Mouse (Mus musculus) forebrain, embryonic 16.5 days (tissue): ENCODE results near the gene Lgr4. TPM values are rescaled to one million over a fixed set of nuclear protein-coding genes. Genes with fewer than 3 reads are reported as not detected.

Source experiments
- ATAC-seq: fragments of 200-750 bp; cut with Nextera tagmentation; 2 replicates; pipeline ENCODE4 v1.8.0; 2017; ENCODE audit warnings: mild to moderate bottlenecking, moderate library complexity
- H3K27ac ChIP-seq: fragments of 300-500 bp; sonication (generic); 2 replicates; pipeline ENCODE4 v1.5.1; 2014; ENCODE audit warnings: low read length, control low read depth
- H3K27me3 ChIP-seq: fragments of 300-500 bp; sonication (generic); replicated peaks from 2 replicates; pipeline ENCODE4 v1.6.1; 2014; ENCODE audit warnings: low read length; ENCODE audit not compliant: control insufficient read depth, insufficient read depth
- H3K36me3 ChIP-seq: fragments of 300-500 bp; sonication (generic); 2 replicates; pipeline ENCODE4 v1.6.1; 2014; ENCODE audit not compliant: control insufficient read depth, insufficient read depth
- H3K4me1 ChIP-seq: fragments of 300-500 bp; sonication (generic); replicated peaks from 2 replicates; pipeline ENCODE4 v1.6.1; 2014; ENCODE audit warnings: low read length; ENCODE audit not compliant: control insufficient read depth, insufficient read depth
- H3K4me2 ChIP-seq: fragments of 300-500 bp; sonication (generic); 2 replicates; pipeline ENCODE4 v1.6.1; 2014; ENCODE audit warnings: mild to moderate bottlenecking, low read length, control low read depth
- H3K4me3 ChIP-seq: fragments of 300-500 bp; sonication (generic); replicated peaks from 2 replicates; pipeline ENCODE4 v1.5.1; 2014; ENCODE audit warnings: mild to moderate bottlenecking, low read length, control low read depth
- H3K9ac ChIP-seq: fragments of 300-500 bp; sonication (generic); replicated peaks from 2 replicates; pipeline ENCODE4 v1.6.1; 2014; ENCODE audit warnings: low read depth, low read length, control low read depth
- H3K9me3 ChIP-seq: fragments of 300-500 bp; sonication (generic); 2 replicates; pipeline ENCODE4 v1.6.1; 2016; ENCODE audit warnings: low read length; ENCODE audit not compliant: control insufficient read depth
- WGBS: fragments of 180-500 bp; shearing (Covaris S2); extraction: QIAGEN DNeasy Blood & Tissue Kit; methylation state at CpG from one replicate; pipeline ENCODE4 v1.1.7; 2014; 5-methylcytosine and 5-hydroxymethylcytosine counted together
- polyA plus RNA-seq: library from polyadenylated mRNA; unstranded; fragments of >200 nt; fragmentation: Nextera tagmentation; extraction: Ambion mirVana; gene quantifications from 2 replicates; pipeline ENCODE4 v1.2.1, GENCODE M21; 2015

Gene Lgr4
- polyA plus RNA-seq, 1 experiment from 2014 or later = 3.6 TPM

DNA sequence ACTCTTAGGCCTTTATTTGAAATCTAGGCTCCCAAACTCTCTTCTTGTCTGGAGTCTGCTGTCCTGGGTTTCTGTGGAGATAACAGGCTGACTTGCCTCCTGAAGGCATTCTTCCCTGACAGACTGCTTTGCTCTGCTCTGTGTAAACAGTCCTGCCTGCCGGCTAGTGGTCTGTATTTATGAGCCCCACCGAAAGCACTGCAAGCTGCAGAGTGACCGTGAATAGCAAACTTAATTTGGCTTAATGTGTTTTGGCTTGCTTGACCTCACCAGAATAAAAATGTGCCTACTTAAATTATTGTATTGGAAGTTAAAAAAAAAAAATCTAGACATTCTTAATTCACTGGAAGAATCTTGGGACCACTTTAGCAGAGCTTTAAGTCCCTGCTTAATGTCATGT lies 71.7 kb downstream of the Lgr4 start:
- H3K4me3 ChIP-seq = no peak overlapping the region
- peaks cover 24% of the 10 kb centered on the region for H3K27me3 ChIP-seq
- WGBS = 3% methylated on average over 3 of the region's 3 CpGs
- H3K4me1 ChIP-seq = 0 out of 2 replicates have a peak, but pooled peaks cover 2% of the 10 kb centered on the region
- ATAC-seq = no peak
- no peaks in the 10 kb centered on the region for H3K36me3 ChIP-seq
- H3K9ac ChIP-seq = no peak overlapping the region
- no peak overlapping the region for H3K27ac ChIP-seq
- no peak overlapping the region for H3K4me2 ChIP-seq
- H3K9me3 ChIP-seq = no peaks in the 10 kb centered on the region

DNA sequence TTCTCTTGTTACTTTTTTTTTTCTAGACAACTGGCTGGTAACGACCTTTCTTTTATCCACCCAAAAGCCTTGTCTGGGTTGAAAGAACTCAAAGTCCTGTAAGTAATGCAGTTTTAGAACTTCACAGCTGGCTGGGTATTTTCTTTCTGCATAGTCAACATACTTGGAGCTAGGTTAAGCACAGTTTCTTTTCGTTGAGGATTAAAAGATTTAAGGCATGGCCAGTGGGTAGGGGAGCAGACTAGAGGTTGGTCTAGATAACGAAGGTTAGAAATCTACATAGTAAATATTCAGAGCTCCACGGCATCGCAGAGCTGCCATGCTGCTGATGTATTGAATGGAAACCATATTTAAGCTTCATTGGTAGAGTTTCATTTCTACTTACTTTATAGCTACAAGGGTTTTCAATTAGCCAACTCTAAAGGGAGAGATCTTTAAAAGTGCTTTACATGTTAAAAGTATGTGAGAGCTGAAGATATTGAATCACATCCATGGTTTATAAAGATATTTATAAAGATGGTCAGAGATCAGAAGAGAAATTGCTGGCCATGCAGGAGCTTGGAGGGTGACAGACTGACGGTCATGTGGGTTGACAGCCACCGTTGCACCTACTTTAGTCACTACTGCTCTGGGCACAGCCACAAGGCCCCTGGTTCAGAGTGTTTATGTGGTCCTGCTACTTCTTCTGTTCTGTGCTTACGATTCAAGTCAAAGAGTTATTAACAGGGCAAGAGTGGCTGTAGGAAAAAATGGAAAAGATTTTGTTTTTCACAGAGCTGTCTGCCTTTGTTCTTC lies 72.4 kb downstream of the Lgr4 start:
- no peaks in the 10 kb centered on the region for H3K9me3 ChIP-seq
- peaks cover 24% of the 10 kb centered on the region for H3K27me3 ChIP-seq
- WGBS = 31% methylated on average over 8 of the region's 8 CpGs
- no peak overlapping the region for H3K27ac ChIP-seq
- H3K4me2 ChIP-seq = no peak overlapping the region
- H3K36me3 ChIP-seq = no peaks in the 10 kb centered on the region
- no peak for ATAC-seq
- no peak overlapping the region for H3K9ac ChIP-seq
- 0 out of 2 replicates have a peak, but pooled peaks cover 2% of the 10 kb centered on the region for H3K4me1 ChIP-seq
- no peak overlapping the region for H3K4me3 ChIP-seq

GRCm38 (mm10) chr2:109991754-109992153 lies 74.3 kb downstream of the Lgr4 start:
- peaks cover 21% of the 10 kb centered on the region for H3K27me3 ChIP-seq
- H3K4me1 ChIP-seq = 0 out of 2 replicates have a peak, but pooled peaks cover 2% of the 10 kb centered on the region
- no peak overlapping the region for H3K27ac ChIP-seq
- no peaks in the 10 kb centered on the region for H3K36me3 ChIP-seq
- 83% methylated on average over 1 of the region's 1 CpGs for WGBS
- no peaks in the 10 kb centered on the region for H3K9me3 ChIP-seq
- no peak overlapping the region for H3K4me3 ChIP-seq
- ATAC-seq = no peak
- no peak overlapping the region for H3K4me2 ChIP-seq
- H3K9ac ChIP-seq = no peak overlapping the region

DNA sequence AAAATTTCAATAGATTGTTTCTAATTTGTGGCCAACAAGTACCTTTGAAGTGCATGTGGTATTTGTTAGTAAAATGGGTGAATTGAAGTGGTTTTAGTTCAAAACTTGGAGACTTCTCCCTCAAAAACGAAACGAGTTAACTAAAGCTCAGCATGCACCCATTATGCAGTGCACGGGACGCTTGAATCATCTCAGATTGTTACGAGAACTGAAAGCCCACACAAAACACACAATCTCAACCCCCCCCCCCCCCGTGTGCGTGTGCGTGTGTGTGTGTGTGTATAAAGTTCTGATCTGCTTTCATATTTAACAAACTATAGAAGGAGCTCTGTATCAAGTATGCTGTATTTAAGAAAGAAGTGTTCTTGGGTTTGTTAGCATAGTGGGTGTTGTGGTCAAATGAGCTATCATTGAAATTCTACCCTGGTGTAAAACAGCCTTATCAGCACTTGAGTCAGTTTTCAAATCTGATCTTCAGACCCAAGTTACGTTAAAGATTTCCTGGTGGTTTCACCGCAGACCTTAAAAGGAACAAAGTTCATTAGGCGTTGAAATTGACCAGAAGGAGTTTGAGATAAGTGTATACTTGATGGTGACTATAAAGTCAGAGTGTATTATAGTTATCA lies 75.1 kb downstream of the Lgr4 start:
- H3K4me2 ChIP-seq = no peak overlapping the region
- no peak for ATAC-seq

GRCm38 (mm10) chr2:109993404-109993803 lies 76.0 kb downstream of the Lgr4 start:
- Histone ChIP-seq H3K27ac (no peak overlapping the region), H3K4me3 (no peak overlapping the region), H3K4me2 (no peak overlapping the region), H3K27me3 (peaks cover 19% of the 10 kb centered on the region), H3K36me3 (no peaks in the 10 kb centered on the region), H3K9ac (no peak overlapping the region), H3K9me3 (no peaks in the 10 kb centered on the region), H3K4me1 (0 out of 2 replicates have a peak, but pooled peaks cover 2% of the 10 kb centered on the region)
- no peak for ATAC-seq

More for the DNA sequence above, 75.1 kb downstream of the Lgr4 start:
- Histone ChIP-seq H3K4me1 (0 out of 2 replicates have a peak, but pooled peaks cover 2% of the 10 kb centered on the region), H3K27ac (no peak overlapping the region), H3K9me3 (no peaks in the 10 kb centered on the region), H3K36me3 (no peaks in the 10 kb centered on the region), H3K27me3 (peaks cover 19% of the 10 kb centered on the region), H3K4me3 (no peak overlapping the region), H3K9ac (no peak overlapping the region)
- WGBS = 25% methylated on average over 11 of the region's 11 CpGs

DNA sequence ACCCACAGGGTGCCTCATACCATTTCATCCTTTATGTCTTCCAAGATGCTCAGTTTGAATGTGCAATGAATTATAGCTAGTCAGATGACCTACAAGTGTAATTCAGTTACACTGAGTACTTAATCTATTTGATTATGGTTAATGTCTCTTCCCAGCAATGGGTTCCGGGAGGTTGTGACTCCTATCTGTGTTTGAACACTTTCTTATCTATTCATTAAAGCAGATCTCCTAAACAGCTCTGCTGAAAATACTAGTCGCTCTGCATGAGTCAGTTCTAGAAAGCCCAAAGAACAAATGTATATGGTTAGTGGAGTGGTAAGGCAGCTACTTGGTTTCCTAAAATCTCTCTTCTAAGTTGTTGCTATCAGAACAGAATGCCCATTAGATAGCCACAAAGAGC lies 77.6 kb downstream of the Lgr4 start:
- 76% methylated on average over 2 of the region's 2 CpGs for WGBS
- ATAC-seq = no peak
- no peaks in the 10 kb centered on the region for H3K36me3 ChIP-seq

GRCm38 (mm10) chr2:109996411-109996810 lies 79.0 kb downstream of the Lgr4 start:
- no peak for ATAC-seq
- 72% methylated on average over 12 of the region's 12 CpGs for WGBS
- no peaks in the 10 kb centered on the region for H3K9me3 ChIP-seq

More for the DNA sequence above, 77.6 kb downstream of the Lgr4 start:
- Histone ChIP-seq H3K9ac (no peak overlapping the region), H3K4me1 (no peaks in the 10 kb centered on the region), H3K27me3 (peaks cover 19% of the 10 kb centered on the region), H3K4me2 (no peak overlapping the region), H3K27ac (no peak overlapping the region), H3K9me3 (no peaks in the 10 kb centered on the region), H3K4me3 (no peak overlapping the region)

DNA sequence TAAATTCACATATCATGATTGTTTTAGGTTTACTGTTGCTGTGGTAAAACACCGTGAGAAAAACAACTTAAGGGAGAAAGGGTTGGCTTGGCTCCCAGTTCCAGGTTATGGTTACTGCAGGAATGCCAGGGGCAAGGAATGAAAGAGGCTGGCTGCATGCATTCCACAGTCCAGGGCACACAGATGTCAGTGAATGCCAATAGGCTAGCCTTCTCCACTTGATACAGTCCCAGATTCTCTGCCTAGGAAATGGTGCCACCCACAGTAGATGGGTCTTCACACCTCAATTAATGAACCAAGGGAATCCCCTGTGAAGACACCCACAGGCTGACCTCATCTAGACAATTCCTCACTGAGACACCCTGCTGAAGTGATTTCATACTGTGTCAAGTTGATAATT lies 87.2 kb downstream of the Lgr4 start:
- no peak for ATAC-seq
- Histone ChIP-seq H3K9ac (no peak overlapping the region), H3K4me1 (no peaks in the 10 kb centered on the region), H3K4me3 (no peak overlapping the region), H3K36me3 (no peaks in the 10 kb centered on the region), H3K27ac (no peak overlapping the region), H3K4me2 (no peak overlapping the region), H3K27me3 (peaks cover 2% of the 10 kb centered on the region; the same call in 1 of the 2 replicates), H3K9me3 (no peaks in the 10 kb centered on the region)
- WGBS = 54% methylated on average over 1 of the region's 1 CpGs

More at GRCm38 (mm10) chr2:109996411-109996810, 79.0 kb downstream of the Lgr4 start:
- no peak overlapping the region for H3K4me3 ChIP-seq
- H3K4me2 ChIP-seq = no peak overlapping the region
- H3K27me3 ChIP-seq = peaks cover 10% of the 10 kb centered on the region
- H3K27ac ChIP-seq = no peak overlapping the region
- no peaks in the 10 kb centered on the region for H3K36me3 ChIP-seq
- no peaks in the 10 kb centered on the region for H3K4me1 ChIP-seq
- no peak overlapping the region for H3K9ac ChIP-seq

DNA sequence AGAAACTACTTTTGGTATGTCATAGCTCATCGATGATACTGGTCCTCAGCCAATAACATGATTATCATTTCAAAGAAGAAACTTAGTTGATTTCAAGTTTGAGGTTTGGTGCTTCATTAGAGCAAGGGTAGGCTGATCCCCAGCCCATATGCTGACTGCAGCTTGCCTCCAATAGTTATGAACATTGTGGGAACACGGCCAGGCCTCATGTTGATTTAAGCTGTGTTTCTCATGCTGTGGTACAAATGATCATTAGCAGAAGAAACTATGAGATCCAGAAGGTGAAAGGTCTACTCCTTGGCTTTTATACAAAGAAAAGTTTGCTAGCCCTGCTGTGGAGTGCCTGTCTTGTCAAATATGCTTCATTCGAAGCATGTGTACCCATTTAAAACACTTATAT lies 87.7 kb downstream of the Lgr4 start:
- WGBS = 66% methylated on average over 3 of the region's 3 CpGs
- H3K9me3 ChIP-seq = no peaks in the 10 kb centered on the region
- ATAC-seq = no peak; the same call in 1 of the 2 replicates
- no peaks in the 10 kb centered on the region for H3K4me1 ChIP-seq
- no peak overlapping the region for H3K9ac ChIP-seq
- no peak overlapping the region for H3K4me2 ChIP-seq
- no peak overlapping the region for H3K27ac ChIP-seq
- H3K27me3 ChIP-seq = peaks cover 2% of the 10 kb centered on the region; the same call in 1 of the 2 replicates
- no peaks in the 10 kb centered on the region for H3K36me3 ChIP-seq
- no peak overlapping the region for H3K4me3 ChIP-seq
